Mouse (Mus musculus) limb, embryonic 14.5 days (tissue): ENCODE data around the gene Pgpep1. TPM values are rescaled to one million over a fixed set of nuclear protein-coding genes. Genes with fewer than 3 reads are reported as not detected.

Experiments used
- ATAC-seq: fragments of 200-750 bp; cut with Nextera tagmentation; 2 replicates; pipeline ENCODE4 v1.8.0; 2017; ENCODE audit warnings: low read depth, moderate number of reproducible peaks, moderate TSS enrichment; ENCODE audit not compliant: low FRiP score
- DNase-seq: peaks from one replicate; pipeline ENCODE4 v3.0.0-alpha.2; 2015; ENCODE audit warnings: low spot score
- H3K27ac ChIP-seq: fragments of 300-500 bp; sonication (generic); replicated peaks from 2 replicates; pipeline ENCODE4 v1.5.1; 2014; ENCODE audit warnings: low read depth, mild to moderate bottlenecking, low read length, moderate library complexity, mixed read lengths
- H3K27me3 ChIP-seq: fragments of 300-500 bp; sonication (generic); 2 replicates; pipeline ENCODE4 v1.6.1; 2014; ENCODE audit warnings: low read length, mixed read lengths; ENCODE audit not compliant: control insufficient read depth, insufficient read depth
- H3K36me3 ChIP-seq: fragments of 300-500 bp; sonication (generic); 2 replicates; pipeline ENCODE4 v1.6.1; 2014; ENCODE audit warnings: mild to moderate bottlenecking, low read length, moderate library complexity, mixed read lengths; ENCODE audit not compliant: control insufficient read depth, insufficient read depth
- H3K4me1 ChIP-seq: fragments of 300-500 bp; sonication (generic); 2 replicates; pipeline ENCODE4 v1.6.1; 2014; ENCODE audit warnings: antibody characterized with exemption, low read length, mixed read lengths; ENCODE audit not compliant: control insufficient read depth, insufficient read depth
- H3K4me2 ChIP-seq: fragments of 300-500 bp; sonication (generic); replicated peaks from 2 replicates; pipeline ENCODE4 v1.6.1; 2014; ENCODE audit warnings: low read depth, mild to moderate bottlenecking, low read length, moderate library complexity; ENCODE audit not compliant: severe bottlenecking
- H3K4me3 ChIP-seq: fragments of 300-500 bp; sonication (generic); replicated peaks from 2 replicates; pipeline ENCODE4 v1.5.1; 2014; ENCODE audit warnings: low read length
- H3K9ac ChIP-seq: fragments of 300-500 bp; sonication (generic); 2 replicates; pipeline ENCODE4 v1.6.1; 2014; ENCODE audit warnings: mild to moderate bottlenecking, low read depth, low read length, moderate library complexity; ENCODE audit not compliant: severe bottlenecking
- H3K9me3 ChIP-seq: fragments of 300-500 bp; sonication (generic); 2 replicates; pipeline ENCODE4 v1.6.1; 2016; ENCODE audit warnings: low read length; ENCODE audit not compliant: control insufficient read depth
- POLR2A ChIP-seq: fragments of 200-500 bp; IDR thresholded peaks from 2 replicates; pipeline ENCODE4 v1.8.0; 2012; ENCODE audit warnings: inconsistent platforms, mild to moderate bottlenecking, moderate library complexity, borderline replicate concordance; ENCODE audit not compliant: insufficient read depth, insufficient read length; ENCODE audit errors: extremely low read depth
- WGBS: fragments of 180-500 bp; shearing (Covaris S2); extraction: QIAGEN DNeasy Blood & Tissue Kit; methylation state at CpG from one replicate; pipeline ENCODE4 v1.1.7; 2014; 5-methylcytosine and 5-hydroxymethylcytosine counted together
- polyA plus RNA-seq, 2 experiments: library from polyadenylated mRNA; depleted of rRNA in 1 of 2; stranded (reverse) in 1 of 2; unstranded in 1 of 2; fragments of >200 nt; fragmentation: Nextera tagmentation in 1 of 2; extraction: Ambion mirVana in 1 of 2; gene quantifications; 2 replicates each; pipeline versions ENCODE4 v1.2.1 to v1.2.3; 2012 to 2014

Gene Pgpep1
- polyA plus RNA-seq, 2 experiments = 47.6 to 64.1 TPM

DNA sequence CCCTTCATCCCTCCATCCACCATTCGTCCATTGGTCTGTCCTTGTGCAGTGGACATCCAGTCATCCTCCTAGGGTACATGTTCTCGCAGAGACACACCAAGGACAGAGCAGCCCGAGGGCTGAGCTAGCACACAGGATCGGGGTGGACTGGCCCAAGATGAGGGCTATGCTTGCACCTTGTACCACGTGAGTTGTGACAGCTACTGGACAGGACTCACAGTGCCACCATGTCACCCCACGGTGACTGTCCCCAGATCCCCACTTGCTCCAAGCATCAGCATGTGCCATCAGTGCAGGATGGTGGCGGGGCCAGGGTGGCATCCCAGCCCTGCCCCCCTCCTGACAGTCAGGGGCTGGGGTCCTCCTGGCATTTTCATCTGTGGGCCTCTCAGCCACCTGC is 55.6 kb downstream of the Pgpep1 start:
- no peak overlapping the region for H3K4me3 ChIP-seq
- WGBS = 89% methylated on average over 7 of the region's 7 CpGs
- DNase-seq = no peak
- H3K27ac ChIP-seq = no peak overlapping the region
- no peak for ATAC-seq
- no peak overlapping the region for H3K9ac ChIP-seq
- H3K9me3 ChIP-seq = no peaks in the 10 kb centered on the region
- H3K36me3 ChIP-seq = peaks cover 7% of the 10 kb centered on the region
- H3K4me2 ChIP-seq = no peak overlapping the region
- TF ChIP-seq POLR2A = no peak
- H3K27me3 ChIP-seq = no peaks in the 10 kb centered on the region
- H3K4me1 ChIP-seq = peaks cover 35% of the 10 kb centered on the region

DNA sequence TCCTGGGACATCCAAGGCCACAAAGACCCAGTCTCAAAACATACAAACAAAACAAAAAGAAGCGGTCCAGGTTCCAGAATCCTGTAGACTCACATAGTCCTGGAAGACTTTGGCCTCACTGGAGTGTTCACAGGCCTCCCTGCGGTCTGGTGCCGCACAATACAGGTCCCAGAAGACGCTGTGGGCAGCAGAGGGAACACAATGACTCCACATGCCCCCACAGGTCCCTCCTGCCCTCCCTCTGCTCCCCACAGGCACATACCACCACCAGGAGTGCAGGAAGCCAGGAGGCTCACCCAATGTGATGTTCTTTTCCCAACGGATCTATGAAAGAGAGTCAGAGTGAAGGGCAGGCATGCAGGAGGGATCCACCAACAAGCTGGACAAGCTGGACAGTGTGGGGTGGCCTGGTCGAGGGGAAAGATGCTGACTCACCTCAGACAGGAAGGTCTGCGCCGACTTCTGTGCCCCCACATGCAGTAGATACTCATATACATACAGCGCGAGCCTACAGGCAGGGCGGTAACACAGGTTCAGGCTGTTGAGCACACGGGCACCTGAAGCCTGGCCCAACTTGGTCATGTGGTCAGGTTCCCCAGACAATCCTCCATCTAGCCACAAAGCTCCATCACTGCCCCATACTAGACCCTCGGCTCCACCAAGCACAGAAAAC is 57.9 kb downstream of the Pgpep1 start:
- H3K4me2 ChIP-seq = no peak overlapping the region
- no peak for DNase-seq
- no peaks in the 10 kb centered on the region for H3K9me3 ChIP-seq
- H3K27me3 ChIP-seq = no peaks in the 10 kb centered on the region
- no peak overlapping the region for H3K4me3 ChIP-seq
- H3K4me1 ChIP-seq = peaks cover 41% of the 10 kb centered on the region
- 96% methylated on average over 13 of the region's 13 CpGs for WGBS
- ATAC-seq = no peak
- H3K27ac ChIP-seq = no peak overlapping the region
- TF ChIP-seq POLR2A = no peak
- no peak overlapping the region for H3K9ac ChIP-seq
- H3K36me3 ChIP-seq = peaks cover 11% of the 10 kb centered on the region

DNA sequence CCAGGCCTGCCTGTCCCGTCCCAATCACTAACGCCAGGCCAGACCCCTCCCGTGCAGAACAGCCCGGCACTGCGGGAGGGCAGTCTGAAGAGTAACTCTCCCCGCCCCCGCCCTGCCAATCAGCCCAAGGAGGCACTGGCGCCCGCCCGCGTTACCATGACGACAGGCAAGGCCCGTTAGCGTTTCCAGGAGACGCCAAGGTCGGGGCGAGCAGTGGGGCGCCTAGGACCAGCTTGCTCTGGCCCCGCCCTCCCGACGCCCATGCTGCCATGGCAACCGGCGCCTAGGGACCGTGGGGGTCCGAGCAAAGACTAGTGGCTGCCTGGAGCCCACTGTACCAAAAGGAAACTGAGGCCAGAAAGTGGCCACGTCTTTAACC is 58.9 kb downstream of the Pgpep1 start:
- Histone ChIP-seq H3K36me3 (peaks cover 18% of the 10 kb centered on the region), H3K9ac (peak overlapping the region; percentile 21; the same call in 1 of the 2 replicates), H3K4me1 (peaks cover 37% of the 10 kb centered on the region), H3K4me2 (peak overlapping the region; percentile 43), H3K4me3 (peak overlapping the region; percentile 20), H3K9me3 (no peaks in the 10 kb centered on the region), H3K27me3 (no peaks in the 10 kb centered on the region), H3K27ac (0 out of 2 replicates have a peak overlapping the region, but pooled peaks have one; percentile 2)
- peak; percentile 76 for DNase-seq
- TF ChIP-seq POLR2A = no peak
- ATAC-seq = peak; percentile 21; the same call in 1 of the 2 replicates
- WGBS = 1% methylated on average over 23 of the region's 26 CpGs

DNA sequence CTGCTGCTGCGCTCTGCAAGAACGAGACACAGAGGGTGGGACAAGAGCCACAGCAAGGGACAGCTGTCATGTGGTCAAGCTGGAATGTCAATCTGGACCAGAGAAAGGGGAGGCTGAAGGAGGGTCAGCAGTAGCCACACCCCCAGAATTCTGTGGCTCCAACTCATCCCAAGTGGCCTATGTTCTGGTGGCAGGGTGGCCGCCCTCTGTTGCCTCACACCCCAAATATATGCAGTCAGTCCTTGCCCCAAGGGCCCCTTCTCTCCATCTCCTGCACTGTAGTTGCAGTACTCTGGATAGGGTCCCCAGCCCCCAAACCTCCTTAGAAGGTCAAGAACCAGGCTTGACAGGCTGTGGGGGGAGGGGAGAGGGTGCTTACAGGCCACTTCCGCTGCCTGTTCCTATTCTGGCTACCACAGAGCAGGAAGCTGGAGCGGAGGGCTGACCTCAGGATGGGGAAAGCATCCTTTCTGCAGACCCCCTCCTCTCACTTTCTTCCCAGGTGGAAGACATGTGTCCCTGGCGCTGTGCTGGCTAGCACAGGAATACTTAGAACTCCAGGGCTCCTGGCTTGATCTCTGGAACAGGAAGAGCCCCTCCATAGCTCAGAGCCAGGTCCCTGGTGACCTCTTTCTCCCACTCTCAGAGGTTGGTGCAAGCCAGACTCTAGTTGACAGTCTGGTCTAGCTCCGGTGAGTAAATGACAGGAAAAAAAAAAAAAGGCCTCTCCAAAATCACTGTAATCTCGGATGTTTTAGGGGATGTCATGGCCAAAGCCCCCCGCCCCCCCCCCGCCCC is 59.5 kb downstream of the Pgpep1 start:
- H3K36me3 ChIP-seq = peaks cover 23% of the 10 kb centered on the region
- H3K9me3 ChIP-seq = no peaks in the 10 kb centered on the region
- H3K4me2 ChIP-seq = peak overlapping the region; percentile 43
- WGBS = 34% methylated on average over 8 of the region's 10 CpGs
- H3K9ac ChIP-seq = 0 out of 2 replicates have a peak overlapping the region, but pooled peaks have one; percentile 21
- peak overlapping the region; percentile 20 for H3K4me3 ChIP-seq
- H3K4me1 ChIP-seq = peaks cover 34% of the 10 kb centered on the region
- ATAC-seq (no peak), DNase-seq (no peak)
- 0 out of 2 replicates have a peak overlapping the region, but pooled peaks have one; percentile 2 for H3K27ac ChIP-seq
- H3K27me3 ChIP-seq = no peaks in the 10 kb centered on the region
- no peak for TF ChIP-seq POLR2A

DNA sequence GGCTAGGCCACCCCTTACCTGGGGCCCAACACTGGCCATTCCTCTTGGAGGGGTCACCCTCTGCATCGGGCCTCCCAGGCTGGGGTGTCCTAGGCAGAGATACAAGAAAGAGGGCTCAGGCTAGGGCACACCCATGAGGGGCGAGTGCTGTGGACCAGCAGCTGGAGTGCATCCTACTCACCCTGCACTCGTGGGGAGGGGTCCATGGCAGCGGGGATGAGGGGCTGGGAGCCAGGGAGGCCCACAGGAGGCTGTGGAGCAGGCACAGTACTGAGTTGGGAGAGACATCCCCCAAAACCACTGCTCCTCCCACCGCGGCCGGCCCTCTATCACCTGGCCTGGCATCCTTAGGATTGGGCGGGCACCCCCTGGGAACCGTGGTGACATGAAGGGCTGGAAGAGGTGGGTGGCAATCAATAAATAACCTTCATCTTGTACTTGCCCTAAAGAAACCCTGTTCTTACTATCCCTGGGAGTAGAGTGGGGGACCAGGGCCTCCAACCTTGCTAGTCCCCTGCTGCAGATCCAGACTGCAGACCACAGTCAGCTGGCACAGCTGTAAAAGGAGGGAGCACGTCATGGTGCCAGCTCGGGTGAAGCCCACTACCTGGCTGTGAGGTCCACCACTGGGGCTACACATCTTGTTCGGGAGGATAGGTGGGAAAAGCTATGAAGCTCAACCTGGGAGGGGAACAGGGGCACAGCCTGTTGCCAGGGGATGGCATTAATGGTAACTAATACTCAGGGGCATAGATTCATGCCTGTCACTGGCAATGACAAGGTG is 60.5 kb downstream of the Pgpep1 start:
- Histone ChIP-seq H3K4me2 (no peak overlapping the region), H3K27ac (0 out of 2 replicates have a peak overlapping the region, but pooled peaks have one; percentile 13), H3K36me3 (peaks cover 26% of the 10 kb centered on the region), H3K4me3 (no peak overlapping the region), H3K27me3 (no peaks in the 10 kb centered on the region), H3K9ac (no peak overlapping the region), H3K9me3 (no peaks in the 10 kb centered on the region), H3K4me1 (peaks cover 38% of the 10 kb centered on the region)
- no peak for DNase-seq
- TF ChIP-seq POLR2A = no peak
- no peak for ATAC-seq
- 81% methylated on average over 12 of the region's 12 CpGs for WGBS
